Mouse (Mus musculus): Measurements from ENCODE around the gene Mrpl34. TPM values are rescaled to one million over a fixed set of nuclear protein-coding genes. Genes with fewer than 3 reads are reported as not detected.

The Mrpl34 gene
- polyA plus RNA-seq, 1 experiment from 2014 or later, result 115 TPM

GRCm38 (mm10) chr8:71497077-71497645 lies 32.4 kb downstream of the Mrpl34 start:
- H3K4me3 ChIP-seq (replicated peaks), result no peak overlapping the region
- no peak for ATAC-seq (ENCODE audit: insufficient number of reproducible peaks, low FRiP score, low TSS enrichment, low read depth)
- peaks cover 24% of the 10 kb centered on the region for H3K36me3 ChIP-seq
- H3K4me1 ChIP-seq, result peaks cover 39% of the 10 kb centered on the region
- H3K27me3 ChIP-seq, result no peaks in the 10 kb centered on the region
- no peak overlapping the region for H3K9ac ChIP-seq
- WGBS, result 93% methylated on average over 1 of the region's 1 CpGs
- H3K9me3 ChIP-seq (replicated peaks), result no peaks in the 10 kb centered on the region
- no peak overlapping the region for H3K27ac ChIP-seq (replicated peaks)
- no peak overlapping the region for H3K4me2 ChIP-seq (replicated peaks)

DNA sequence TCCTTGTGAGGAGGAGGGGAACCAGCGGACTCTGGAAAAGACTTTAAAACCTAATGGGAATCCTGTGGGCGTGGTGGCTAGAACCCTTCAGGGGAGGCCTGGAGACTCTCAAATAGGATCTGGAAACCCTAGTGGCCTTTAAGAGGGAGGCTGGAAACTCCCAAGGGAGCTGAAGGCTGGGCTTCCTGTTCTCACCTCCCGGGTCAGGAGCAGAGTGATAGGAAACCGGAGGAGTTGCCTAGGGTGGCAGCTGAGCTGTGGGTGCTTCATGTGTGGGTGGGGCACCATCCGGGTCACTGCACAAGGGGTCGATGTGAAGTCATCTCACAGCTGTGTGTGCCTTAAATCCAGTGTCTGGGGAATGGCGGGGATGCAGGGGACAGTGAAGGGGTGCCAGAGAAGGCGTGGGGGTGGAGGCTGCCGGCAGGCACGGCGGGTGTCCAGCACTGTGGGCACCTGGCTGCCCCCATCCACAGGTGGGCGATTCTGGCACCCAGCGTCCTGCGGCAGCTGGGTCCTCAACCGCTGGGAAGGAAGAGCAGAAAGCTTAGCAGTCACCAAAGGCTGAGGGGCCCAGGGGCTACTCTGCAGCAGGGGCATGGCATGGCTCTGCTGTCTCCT lies 33.2 kb downstream of the Mrpl34 start:
- H3K9me3 ChIP-seq (replicated peaks), result no peaks in the 10 kb centered on the region
- H3K9ac ChIP-seq, result no peak overlapping the region
- H3K27me3 ChIP-seq, result no peaks in the 10 kb centered on the region
- 23% methylated on average over 15 of the region's 15 CpGs for WGBS
- H3K4me2 ChIP-seq (replicated peaks), result no peak overlapping the region
- 0 out of 2 replicates have a peak overlapping the region, but pooled peaks have one; percentile 48 for H3K27ac ChIP-seq (replicated peaks)
- H3K4me1 ChIP-seq, result peaks cover 39% of the 10 kb centered on the region
- no peak for ATAC-seq (ENCODE audit: insufficient number of reproducible peaks, low FRiP score, low TSS enrichment, low read depth)
- peaks cover 16% of the 10 kb centered on the region; the same call in 1 of the 2 replicates for H3K36me3 ChIP-seq
- no peak overlapping the region for H3K4me3 ChIP-seq (replicated peaks)

- Histone ChIP-seq H3K27me3 (no peaks in the 10 kb centered on the region), H3K4me2 (replicated peaks) (no peak overlapping the region), H3K4me1 (peaks cover 39% of the 10 kb centered on the region), H3K4me3 (replicated peaks) (no peak overlapping the region), H3K36me3 (peaks cover 11% of the 10 kb centered on the region; the same call in 1 of the 2 replicates), H3K27ac (replicated peaks) (peak overlapping the region; percentile 48; the same call in 1 of the 2 replicates), H3K9me3 (replicated peaks) (no peaks in the 10 kb centered on the region), H3K9ac (no peak overlapping the region)
- WGBS, result 30% methylated on average over 16 of the region's 16 CpGs
- ATAC-seq (ENCODE audit: insufficient number of reproducible peaks, low FRiP score, low TSS enrichment, low read depth), result no peak
These were observed 34.3 kb downstream of the Mrpl34 start for GRCm38 (mm10) chr8:71498816-71499690.

DNA sequence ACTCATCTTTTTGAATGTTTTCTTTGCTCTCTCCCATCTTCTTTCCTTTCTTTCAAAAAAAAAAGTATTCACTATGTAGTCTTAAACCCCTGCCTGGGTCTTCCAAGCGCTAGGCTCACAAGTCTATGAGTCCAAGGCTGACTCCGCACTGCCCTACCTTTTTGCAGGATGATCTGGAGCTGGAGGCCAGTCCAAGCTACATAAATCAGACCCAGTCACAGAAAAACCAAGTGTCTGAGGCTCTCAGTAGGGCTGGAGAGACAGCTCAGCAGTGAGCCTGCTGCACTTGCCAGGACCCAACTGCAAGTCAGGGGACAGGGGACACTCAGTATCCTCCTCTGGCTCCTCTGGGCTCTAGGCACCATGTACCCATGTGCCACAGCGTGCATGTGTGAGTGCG lies 39.6 kb downstream of the Mrpl34 start:
- no peak overlapping the region for H3K27ac ChIP-seq (replicated peaks)
- H3K9ac ChIP-seq, result no peak overlapping the region
- peaks cover 14% of the 10 kb centered on the region for H3K4me1 ChIP-seq
- H3K4me3 ChIP-seq (replicated peaks), result no peak overlapping the region
- 88% methylated on average over 4 of the region's 4 CpGs for WGBS
- no peak overlapping the region for H3K4me2 ChIP-seq (replicated peaks)
- peaks cover 40% of the 10 kb centered on the region for H3K27me3 ChIP-seq
- no peak for ATAC-seq (ENCODE audit: insufficient number of reproducible peaks, low FRiP score, low TSS enrichment, low read depth)
- H3K9me3 ChIP-seq (replicated peaks), result no peaks in the 10 kb centered on the region
- H3K36me3 ChIP-seq, result no peaks in the 10 kb centered on the region

DNA sequence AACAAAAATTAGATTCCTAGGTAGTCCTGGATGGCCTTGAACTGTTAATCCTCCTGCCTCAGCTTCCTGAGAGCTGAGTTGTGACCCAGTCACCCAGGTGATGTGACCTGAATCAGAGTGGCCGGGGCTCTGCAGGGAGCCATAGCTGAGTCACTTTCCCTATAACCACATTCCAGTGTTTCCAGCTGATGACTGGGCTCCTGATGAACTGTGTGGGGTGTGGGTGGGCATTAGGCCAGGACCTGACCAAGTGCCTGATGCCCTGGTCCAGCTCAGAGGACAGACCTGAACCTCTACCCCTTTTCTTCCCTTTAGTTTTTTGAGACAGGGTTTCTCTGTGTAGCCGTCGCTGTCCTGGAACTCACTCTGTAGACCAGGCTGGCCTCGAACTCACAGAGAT lies 40.6 kb downstream of the Mrpl34 start:
- H3K9ac ChIP-seq, result no peak overlapping the region
- H3K27me3 ChIP-seq, result peaks cover 49% of the 10 kb centered on the region
- H3K27ac ChIP-seq (replicated peaks), result no peak overlapping the region
- H3K36me3 ChIP-seq, result no peaks in the 10 kb centered on the region
- H3K4me1 ChIP-seq, result peaks cover 14% of the 10 kb centered on the region
- H3K4me2 ChIP-seq (replicated peaks), result no peak overlapping the region
- H3K9me3 ChIP-seq (replicated peaks), result no peaks in the 10 kb centered on the region
- no peak for ATAC-seq (ENCODE audit: insufficient number of reproducible peaks, low FRiP score, low TSS enrichment, low read depth)
- WGBS, result 95% methylated on average over 4 of the region's 4 CpGs
- no peak overlapping the region for H3K4me3 ChIP-seq (replicated peaks)

- no peaks in the 10 kb centered on the region for H3K36me3 ChIP-seq
- 79% methylated on average over 4 of the region's 4 CpGs for WGBS
- no peak overlapping the region for H3K4me3 ChIP-seq (replicated peaks)
- H3K4me2 ChIP-seq (replicated peaks), result no peak overlapping the region
- peaks cover 14% of the 10 kb centered on the region for H3K4me1 ChIP-seq
- H3K27me3 ChIP-seq, result peaks cover 52% of the 10 kb centered on the region
- no peak for ATAC-seq (ENCODE audit: insufficient number of reproducible peaks, low FRiP score, low TSS enrichment, low read depth)
- H3K9ac ChIP-seq, result no peak overlapping the region
- no peak overlapping the region for H3K27ac ChIP-seq (replicated peaks)
- no peaks in the 10 kb centered on the region for H3K9me3 ChIP-seq (replicated peaks)
These were observed 41.2 kb downstream of the Mrpl34 start for GRCm38 (mm10) chr8:71505979-71506378.

GRCm38 (mm10) chr8:71507589-71508104 lies 42.9 kb downstream of the Mrpl34 start:
- H3K27ac ChIP-seq (replicated peaks), result no peak overlapping the region
- H3K4me2 ChIP-seq (replicated peaks), result peak overlapping the region; percentile 75
- no peaks in the 10 kb centered on the region for H3K9me3 ChIP-seq (replicated peaks)
- ATAC-seq (ENCODE audit: insufficient number of reproducible peaks, low FRiP score, low TSS enrichment, low read depth), result peak; percentile 70
- WGBS, result under 1% methylated on average over 61 of the region's 61 CpGs
- peak overlapping the region; percentile 46 for H3K4me3 ChIP-seq (replicated peaks)
- H3K36me3 ChIP-seq, result no peaks in the 10 kb centered on the region
- H3K9ac ChIP-seq, result peak overlapping the region; percentile 21
- H3K27me3 ChIP-seq, result peaks cover 53% of the 10 kb centered on the region
- peaks cover 14% of the 10 kb centered on the region for H3K4me1 ChIP-seq

DNA sequence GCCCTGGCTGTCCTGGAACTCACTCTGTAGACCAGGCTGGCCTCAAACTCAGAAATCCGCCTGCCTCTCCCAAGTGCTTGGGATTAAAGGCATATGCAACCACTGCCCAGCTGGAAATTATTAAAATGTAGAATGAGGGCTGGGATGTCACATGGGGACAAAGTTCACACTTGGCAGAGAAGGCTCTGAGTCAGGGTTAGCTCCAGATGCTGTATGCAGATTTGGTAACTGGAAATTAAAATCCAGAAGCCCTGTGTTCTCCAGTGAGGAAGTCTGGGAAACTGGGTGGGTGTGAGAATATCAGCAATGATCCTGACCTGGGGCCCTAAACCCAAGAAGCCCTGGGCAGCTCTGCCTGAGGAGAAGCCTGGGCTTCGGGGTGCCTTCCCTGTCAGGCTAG lies 44.6 kb downstream of the Mrpl34 start:
- Histone ChIP-seq H3K27ac (replicated peaks) (no peak overlapping the region), H3K4me3 (replicated peaks) (no peak overlapping the region), H3K4me2 (replicated peaks) (no peak overlapping the region), H3K27me3 (peaks cover 53% of the 10 kb centered on the region), H3K4me1 (peaks cover 14% of the 10 kb centered on the region), H3K36me3 (no peaks in the 10 kb centered on the region), H3K9me3 (replicated peaks) (no peaks in the 10 kb centered on the region), H3K9ac (no peak overlapping the region)
- WGBS, result 41% methylated on average over 2 of the region's 2 CpGs
- ATAC-seq (ENCODE audit: insufficient number of reproducible peaks, low FRiP score, low TSS enrichment, low read depth), result no peak

GRCm38 (mm10) chr8:71511644-71512043 lies 46.9 kb downstream of the Mrpl34 start, which contains the start of gene Plvap:
Gene Plvap, minus strand, starts transcription at chr8:71511752.
- ATAC-seq (ENCODE audit: insufficient number of reproducible peaks, low FRiP score, low TSS enrichment, low read depth), result no peak
- Histone ChIP-seq H3K9ac (no peak within 1 kb of the TSS), H3K27ac (replicated peaks) (no peak within 1 kb of the TSS), H3K4me2 (replicated peaks) (no peak within 1 kb of the TSS), H3K36me3 (no peaks in the 10 kb centered on the region), H3K4me1 (peaks cover 14% of the 10 kb centered on the region), H3K9me3 (replicated peaks) (no peaks in the 10 kb centered on the region), H3K27me3 (peaks cover 38% of the 10 kb centered on the region), H3K4me3 (replicated peaks) (0 out of 2 replicates have a peak within 1 kb of the TSS, but pooled peaks have one; percentile 8)
- 60% methylated on average over 14 of the region's 14 CpGs for WGBS

DNA sequence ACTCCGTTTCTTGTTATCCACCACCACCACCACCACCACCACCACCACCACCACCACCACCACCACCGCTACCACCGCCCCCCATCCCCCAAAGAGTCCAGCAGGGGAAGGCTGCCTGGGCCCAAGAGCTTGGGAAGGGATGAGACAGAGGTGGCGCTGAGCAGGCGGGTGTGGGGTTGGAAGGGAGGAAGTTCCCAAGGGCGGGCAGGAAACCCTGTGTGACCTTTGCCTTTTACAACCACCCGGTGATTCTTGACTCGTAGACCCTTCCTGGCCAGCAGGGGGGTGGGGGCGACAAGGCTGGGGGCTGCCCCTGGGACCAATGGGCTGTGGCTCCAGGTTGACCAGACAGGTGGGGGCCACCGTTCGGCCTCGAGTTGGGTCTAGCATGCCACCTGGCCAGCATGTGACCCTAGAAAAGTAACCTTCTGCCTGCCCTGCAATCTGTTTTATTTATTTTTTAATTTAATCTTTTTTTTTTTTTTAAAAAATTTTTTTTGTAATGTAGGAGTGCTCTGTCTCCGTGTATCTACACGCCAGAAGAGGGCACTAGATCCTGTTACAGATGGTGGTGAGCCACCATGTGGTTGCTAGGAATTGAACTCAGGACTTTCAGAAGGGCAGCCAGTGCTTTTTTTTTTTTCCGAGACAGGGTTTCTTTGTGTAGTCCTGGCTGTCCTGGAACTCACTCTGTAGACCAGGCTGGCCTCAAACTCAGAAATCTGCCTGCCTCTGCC lies 48.4 kb downstream of the Mrpl34 start:
- Histone ChIP-seq H3K4me1 (peaks cover 3% of the 10 kb centered on the region), H3K27me3 (peaks cover 23% of the 10 kb centered on the region), H3K4me3 (replicated peaks) (no peak overlapping the region), H3K4me2 (replicated peaks) (no peak overlapping the region), H3K9me3 (replicated peaks) (no peaks in the 10 kb centered on the region), H3K36me3 (no peaks in the 10 kb centered on the region), H3K9ac (no peak overlapping the region), H3K27ac (replicated peaks) (no peak overlapping the region)
- ATAC-seq (ENCODE audit: insufficient number of reproducible peaks, low FRiP score, low TSS enrichment, low read depth), result peak; percentile 31; the same call in 1 of the 2 replicates
- WGBS, result 65% methylated on average over 15 of the region's 15 CpGs
